Mouse (Mus musculus) forebrain, embryonic 12.5 days (tissue): ENCODE data around the gene Ncan. TPM values are rescaled to one million over a fixed set of nuclear protein-coding genes. Genes with fewer than 3 reads are reported as not detected.

Experiments used
- ATAC-seq: fragments of 200-750 bp; cut with Nextera tagmentation; 2 replicates; pipeline ENCODE4 v1.8.0; 2017; ENCODE audit warnings: moderate TSS enrichment; ENCODE audit not compliant: low FRiP score
- H3K27ac ChIP-seq: fragments of 300-500 bp; sonication (generic); 2 replicates; pipeline ENCODE4 v1.5.1; 2016; ENCODE audit warnings: mild to moderate bottlenecking
- H3K27me3 ChIP-seq: fragments of 300-500 bp; sonication (generic); 2 replicates; pipeline ENCODE4 v1.6.1; 2016; ENCODE audit warnings: mild to moderate bottlenecking
- H3K36me3 ChIP-seq: fragments of 300-500 bp; sonication (generic); replicated peaks from 2 replicates; pipeline ENCODE4 v1.6.1; 2016; ENCODE audit warnings: mild to moderate bottlenecking
- H3K4me1 ChIP-seq: fragments of 300-500 bp; sonication (generic); 2 replicates; pipeline ENCODE4 v1.6.1; 2016
- H3K4me2 ChIP-seq: fragments of 300-500 bp; sonication (generic); 2 replicates; pipeline ENCODE4 v1.6.1; 2016; ENCODE audit warnings: mild to moderate bottlenecking, moderate library complexity
- H3K4me3 ChIP-seq: fragments of 300-500 bp; sonication (generic); replicated peaks from 2 replicates; pipeline ENCODE4 v1.5.1; 2016; ENCODE audit warnings: mild to moderate bottlenecking
- H3K9ac ChIP-seq: fragments of 300-500 bp; sonication (generic); 2 replicates; pipeline ENCODE4 v1.6.1; 2016; ENCODE audit warnings: mild to moderate bottlenecking
- H3K9me3 ChIP-seq: fragments of 300-500 bp; sonication (generic); 2 replicates; pipeline ENCODE4 v1.6.1; 2016
- WGBS: fragments of 180-500 bp; shearing (Covaris S2); methylation state at CpG from one replicate; pipeline ENCODE4 v1.1.7; 2016; 5-methylcytosine and 5-hydroxymethylcytosine counted together
- polyA plus RNA-seq: library from polyadenylated mRNA; unstranded; fragments of >200 nt; fragmentation: Nextera tagmentation; extraction: Ambion mirVana; gene quantifications from 2 replicates; pipeline ENCODE4 v1.2.1, GENCODE M21; 2016

The Ncan gene
- 84.2 and 104 TPM in 2 replicates for polyA plus RNA-seq

GRCm38 (mm10) chr8:70120667-70121066 is at the start of gene Ncan:
Ncan (minus strand) TSS chr8:70120873.
- H3K27me3 ChIP-seq = peaks cover 59% of the 10 kb centered on the region
- peaks cover 32% of the 10 kb centered on the region for H3K4me1 ChIP-seq

GRCm38 (mm10) chr8:70170116-70170515 is 49.4 kb upstream of the Ncan start:
- Histone ChIP-seq H3K4me1 (peaks cover 23% of the 10 kb centered on the region), H3K27me3 (peaks cover 26% of the 10 kb centered on the region), H3K36me3 (no peaks in the 10 kb centered on the region), H3K4me3 (no peak overlapping the region), H3K9ac (no peak overlapping the region), H3K9me3 (no peaks in the 10 kb centered on the region), H3K4me2 (no peak overlapping the region), H3K27ac (no peak overlapping the region)
- no peak for ATAC-seq
- WGBS = 91% methylated on average over 3 of the region's 3 CpGs

More at GRCm38 (mm10) chr8:70120667-70121066, at the start of gene Ncan:
- peak within 1 kb of the TSS; percentile 86 for H3K4me2 ChIP-seq
- peak within 1 kb of the TSS; percentile 91 for H3K9ac ChIP-seq
- no peaks in the 10 kb centered on the region for H3K9me3 ChIP-seq
- peak within 1 kb of the TSS; percentile 59 for H3K4me3 ChIP-seq
- under 1% methylated on average over 19 of the region's 19 CpGs for WGBS
- H3K36me3 ChIP-seq = peaks cover 8% of the 10 kb centered on the region
- H3K27ac ChIP-seq = peak within 1 kb of the TSS; percentile 98
- peak; percentile 79 for ATAC-seq

GRCm38 (mm10) chr8:70166504-70167110 is 45.9 kb upstream of the Ncan start:
- H3K9me3 ChIP-seq = no peaks in the 10 kb centered on the region
- WGBS = under 1% methylated on average over 18 of the region's 21 CpGs
- no peak overlapping the region for H3K27ac ChIP-seq
- peak; percentile 86 for ATAC-seq
- peaks cover 10% of the 10 kb centered on the region for H3K4me1 ChIP-seq
- H3K27me3 ChIP-seq = peaks cover 39% of the 10 kb centered on the region
- H3K4me3 ChIP-seq = peak overlapping the region; percentile 25
- H3K9ac ChIP-seq = 0 out of 2 replicates have a peak overlapping the region, but pooled peaks have one; percentile 36
- H3K36me3 ChIP-seq = no peaks in the 10 kb centered on the region
- peak overlapping the region; percentile 52 for H3K4me2 ChIP-seq

DNA sequence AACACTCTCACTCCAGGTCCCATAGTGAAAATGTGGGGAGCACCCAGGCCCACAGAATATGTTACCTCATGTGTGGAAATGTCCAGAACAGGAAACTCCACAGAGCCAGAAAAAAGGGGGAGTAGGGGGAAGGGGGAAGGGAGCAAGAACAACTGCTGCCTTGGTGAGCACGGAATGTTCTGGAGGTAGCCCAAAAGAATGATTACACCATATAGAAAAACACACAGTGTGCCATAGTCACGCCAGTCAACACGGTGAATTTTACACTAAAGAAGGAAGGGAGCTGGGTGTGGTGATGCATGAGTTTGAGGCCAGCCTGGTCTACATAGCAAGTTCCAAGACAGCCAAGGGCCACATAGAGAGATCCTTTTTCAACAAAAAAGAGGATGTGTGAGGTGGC is 42.6 kb upstream of the Ncan start:
- 91% methylated on average over 3 of the region's 3 CpGs for WGBS
- H3K27me3 ChIP-seq = peaks cover 45% of the 10 kb centered on the region
- ATAC-seq = no peak
- no peak overlapping the region for H3K4me2 ChIP-seq
- H3K4me3 ChIP-seq = no peak overlapping the region
- H3K9ac ChIP-seq = no peak overlapping the region
- H3K36me3 ChIP-seq = no peaks in the 10 kb centered on the region
- no peak overlapping the region for H3K27ac ChIP-seq
- H3K9me3 ChIP-seq = no peaks in the 10 kb centered on the region
- peaks cover 15% of the 10 kb centered on the region for H3K4me1 ChIP-seq

GRCm38 (mm10) chr8:70160015-70160414 is 39.3 kb upstream of the Ncan start:
- Histone ChIP-seq H3K27me3 (peaks cover 26% of the 10 kb centered on the region), H3K9ac (no peak overlapping the region), H3K36me3 (no peaks in the 10 kb centered on the region), H3K4me2 (no peak overlapping the region), H3K4me3 (no peak overlapping the region), H3K4me1 (peaks cover 6% of the 10 kb centered on the region; the same call in 1 of the 2 replicates), H3K27ac (no peak overlapping the region), H3K9me3 (no peaks in the 10 kb centered on the region)
- no peak for ATAC-seq
- WGBS = 70% methylated on average over 13 of the region's 13 CpGs

DNA sequence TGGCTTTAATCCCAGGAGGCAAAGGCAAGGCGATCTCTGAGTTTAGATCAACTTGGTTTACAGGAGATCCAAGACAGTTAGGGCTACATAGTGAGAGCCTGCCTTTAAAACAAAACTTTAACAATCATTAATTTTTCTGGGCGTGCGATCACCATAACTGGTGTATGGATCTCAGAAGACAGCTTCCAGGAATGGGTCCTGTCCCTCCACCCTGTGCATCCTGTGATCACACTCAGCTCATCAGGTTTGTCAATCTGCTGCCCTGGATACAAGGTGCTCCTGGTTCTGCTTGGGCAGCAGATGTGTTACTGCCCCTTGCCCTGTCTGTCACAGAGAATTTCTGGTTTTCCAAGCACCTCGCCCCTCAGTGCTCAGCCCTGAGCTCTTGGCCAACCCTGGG is 38.5 kb upstream of the Ncan start:
- Histone ChIP-seq H3K36me3 (no peaks in the 10 kb centered on the region), H3K27ac (no peak overlapping the region), H3K9ac (no peak overlapping the region), H3K9me3 (no peaks in the 10 kb centered on the region), H3K4me1 (peaks cover 6% of the 10 kb centered on the region; the same call in 1 of the 2 replicates), H3K4me2 (no peak overlapping the region), H3K4me3 (no peak overlapping the region), H3K27me3 (peaks cover 27% of the 10 kb centered on the region)
- no peak for ATAC-seq
- 90% methylated on average over 4 of the region's 4 CpGs for WGBS

- Histone ChIP-seq H3K36me3 (no peaks in the 10 kb centered on the region), H3K4me1 (peaks cover 6% of the 10 kb centered on the region; the same call in 1 of the 2 replicates), H3K4me3 (peak overlapping the region; percentile 50), H3K4me2 (peak overlapping the region; percentile 74), H3K9me3 (no peaks in the 10 kb centered on the region), H3K9ac (peak overlapping the region; percentile 55), H3K27ac (0 out of 2 replicates have a peak overlapping the region, but pooled peaks have one; percentile 5), H3K27me3 (peaks cover 27% of the 10 kb centered on the region)
- peak; percentile 94 for ATAC-seq
- 12% methylated on average over 38 of the region's 40 CpGs for WGBS
Measured at GRCm38 (mm10) chr8:70158069-70158853, 37.6 kb upstream of the Ncan start.

- Histone ChIP-seq H3K27me3 (peaks cover 22% of the 10 kb centered on the region), H3K36me3 (no peaks in the 10 kb centered on the region), H3K9ac (no peak overlapping the region), H3K4me3 (no peak overlapping the region), H3K9me3 (no peaks in the 10 kb centered on the region), H3K4me2 (no peak overlapping the region), H3K4me1 (peaks cover 14% of the 10 kb centered on the region), H3K27ac (no peak overlapping the region)
- 81% methylated on average over 1 of the region's 1 CpGs for WGBS
- no peak for ATAC-seq
Measured at GRCm38 (mm10) chr8:70157240-70157800, 36.6 kb upstream of the Ncan start.

DNA sequence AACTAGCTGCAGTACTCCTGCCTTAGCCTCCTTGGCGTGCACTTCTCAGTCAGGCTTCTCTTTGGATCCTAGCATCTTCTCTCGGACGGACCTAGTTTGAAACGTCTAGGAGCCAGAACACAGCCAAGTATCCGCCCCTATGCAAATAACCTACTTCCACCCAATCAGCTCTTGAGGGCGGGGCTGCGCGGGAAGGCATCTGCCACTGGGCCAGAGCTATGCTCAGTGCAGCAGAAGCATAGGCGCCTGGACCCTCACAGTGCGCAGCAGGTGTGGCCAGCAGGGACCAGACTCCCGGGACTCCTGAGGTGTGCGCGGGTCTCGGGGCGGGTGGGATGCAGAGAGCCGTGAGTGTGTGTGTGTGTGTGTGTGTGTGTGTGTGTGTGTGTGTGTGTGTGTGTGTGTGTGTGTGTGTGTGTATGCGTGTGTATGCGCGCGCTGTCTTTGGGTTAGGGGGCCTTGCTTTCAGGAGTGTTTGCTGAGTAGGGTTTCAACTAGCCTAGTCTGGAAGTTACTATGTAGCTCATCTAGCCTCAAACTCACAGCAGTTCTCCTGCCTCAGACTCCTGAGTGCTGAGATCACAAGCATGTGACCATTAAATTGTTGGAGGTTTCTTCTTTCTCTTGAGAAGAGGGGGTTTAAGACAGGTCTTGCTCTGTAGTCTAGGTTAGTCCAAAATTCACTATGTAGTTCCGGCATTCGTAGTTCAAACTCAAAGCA is 32.0 kb upstream of the Ncan start:
- H3K27me3 ChIP-seq = peaks cover 25% of the 10 kb centered on the region
- H3K4me3 ChIP-seq = peak overlapping the region; percentile 15
- WGBS = 11% methylated on average over 21 of the region's 22 CpGs
- H3K9me3 ChIP-seq = no peaks in the 10 kb centered on the region
- H3K9ac ChIP-seq = peak overlapping the region; percentile 21; the same call in 1 of the 2 replicates
- peak; percentile 94 for ATAC-seq
- peaks cover 13% of the 10 kb centered on the region for H3K4me1 ChIP-seq
- no peaks in the 10 kb centered on the region for H3K36me3 ChIP-seq
- no peak overlapping the region for H3K27ac ChIP-seq
- H3K4me2 ChIP-seq = peak overlapping the region; percentile 45

- Histone ChIP-seq H3K9ac (0 out of 2 replicates have a peak overlapping the region, but pooled peaks have one; percentile 21), H3K4me1 (peaks cover 13% of the 10 kb centered on the region), H3K27ac (no peak overlapping the region), H3K9me3 (no peaks in the 10 kb centered on the region), H3K4me2 (no peak overlapping the region), H3K27me3 (peaks cover 19% of the 10 kb centered on the region), H3K36me3 (peaks cover 21% of the 10 kb centered on the region), H3K4me3 (no peak overlapping the region)
- ATAC-seq = no peak
- WGBS = 17% methylated on average over 13 of the region's 13 CpGs
Measured at GRCm38 (mm10) chr8:70150158-70150557, 29.5 kb upstream of the Ncan start.

DNA sequence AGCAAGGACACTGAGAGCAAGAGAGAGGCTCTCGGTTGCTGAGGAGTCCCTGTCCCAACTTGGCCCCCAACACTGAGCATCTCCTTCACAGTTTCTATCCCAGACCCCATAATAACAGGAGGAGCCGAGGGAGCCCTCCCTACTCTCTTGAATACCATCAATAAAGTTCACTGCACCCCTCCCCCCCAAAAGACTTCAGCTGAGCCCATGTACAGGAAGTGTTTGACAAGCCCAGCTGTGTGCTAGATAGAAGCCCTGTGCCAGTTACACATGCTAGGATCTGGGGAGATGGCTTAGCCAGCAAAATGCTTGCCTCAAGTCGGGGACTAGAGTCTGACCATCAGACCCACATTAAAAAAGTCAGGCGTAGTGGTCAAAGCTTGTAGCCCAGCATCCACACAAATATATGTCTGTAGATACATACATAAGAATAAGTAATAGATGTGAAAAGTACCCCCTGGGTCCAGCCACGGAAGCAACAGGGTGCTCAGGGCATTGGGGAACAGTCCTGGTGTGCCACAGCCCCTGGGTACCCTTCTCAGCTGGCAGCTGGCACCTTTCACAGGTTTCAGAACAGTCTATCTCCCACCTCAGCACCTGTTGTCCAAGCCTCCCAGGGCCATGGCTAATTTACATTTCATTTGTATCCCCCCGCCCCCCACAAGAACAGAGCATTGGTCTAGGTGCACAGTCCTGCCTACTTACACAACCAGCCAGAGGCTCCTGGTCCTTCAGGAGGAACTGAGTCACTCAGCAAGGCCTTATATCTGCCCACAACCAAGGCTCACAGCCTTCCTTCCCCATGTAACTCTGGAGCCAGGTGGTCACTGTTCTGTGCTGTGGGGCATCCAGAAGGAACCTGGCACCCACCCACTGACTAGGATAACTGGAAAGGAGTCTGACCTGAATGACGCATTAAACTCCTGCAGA is 27.3 kb upstream of the Ncan start:
- Histone ChIP-seq H3K27me3 (peaks cover 16% of the 10 kb centered on the region), H3K4me2 (no peak overlapping the region), H3K9ac (no peak overlapping the region), H3K36me3 (peaks cover 42% of the 10 kb centered on the region), H3K4me1 (peaks cover 11% of the 10 kb centered on the region), H3K4me3 (no peak overlapping the region), H3K9me3 (no peaks in the 10 kb centered on the region), H3K27ac (no peak overlapping the region)
- WGBS = 86% methylated on average over 7 of the region's 7 CpGs
- ATAC-seq = no peak
